Mouse (Mus musculus) heart, embryonic 12.5 days (tissue): ENCODE results near the gene Pecam1. TPM values are rescaled to one million over a fixed set of nuclear protein-coding genes. Genes with fewer than 3 reads are reported as not detected.
"Not testable (repeated sequence)": the region's sequence is repeated elsewhere in the genome, so short reads cannot be mapped to it uniquely, and the experiment has no call there.

Source experiments
- ATAC-seq: fragments of 200-750 bp; cut with Nextera tagmentation; 2 replicates; pipeline ENCODE4 v1.8.0; 2017; ENCODE audit warnings: moderate TSS enrichment, moderate library complexity; ENCODE audit not compliant: insufficient number of reproducible peaks, low FRiP score
- H3K27ac ChIP-seq: fragments of 300-500 bp; sonication (generic); 2 replicates; pipeline ENCODE4 v1.5.1; 2016; ENCODE audit warnings: mild to moderate bottlenecking, moderate library complexity; ENCODE audit not compliant: poor library complexity, severe bottlenecking
- H3K27me3 ChIP-seq: fragments of 300-500 bp; sonication (generic); replicated peaks from 2 replicates; pipeline ENCODE4 v1.6.1; 2016; ENCODE audit warnings: mild to moderate bottlenecking, moderate library complexity
- H3K36me3 ChIP-seq: fragments of 300-500 bp; sonication (generic); 2 replicates; pipeline ENCODE4 v1.6.1; 2016; ENCODE audit warnings: mild to moderate bottlenecking, moderate library complexity
- H3K4me1 ChIP-seq: fragments of 300-500 bp; sonication (generic); replicated peaks from 2 replicates; pipeline ENCODE4 v1.6.1; 2016; ENCODE audit warnings: mild to moderate bottlenecking
- H3K4me2 ChIP-seq: fragments of 300-500 bp; sonication (generic); 2 replicates; pipeline ENCODE4 v1.6.1; 2016; ENCODE audit warnings: mild to moderate bottlenecking, moderate library complexity
- H3K4me3 ChIP-seq: fragments of 300-500 bp; sonication (generic); 2 replicates; pipeline ENCODE4 v1.5.1; 2016; ENCODE audit warnings: mild to moderate bottlenecking
- H3K9ac ChIP-seq: fragments of 300-500 bp; sonication (generic); 2 replicates; pipeline ENCODE4 v1.6.1; 2016; ENCODE audit warnings: mild to moderate bottlenecking, moderate library complexity
- H3K9me3 ChIP-seq: fragments of 300-500 bp; sonication (generic); replicated peaks from 2 replicates; pipeline ENCODE4 v1.6.1; 2016; ENCODE audit warnings: mild to moderate bottlenecking, moderate library complexity
- whole genome bisulfite sequencing: fragments of 180-500 bp; shearing (Covaris S2); methylation state at CpG from one replicate; pipeline ENCODE4 v1.1.7; 2016; 5-methylcytosine and 5-hydroxymethylcytosine counted together
- polyA plus RNA-seq: library from polyadenylated mRNA; unstranded; fragments of >200 nt; fragmentation: Nextera tagmentation; extraction: Ambion mirVana; gene quantifications from 2 replicates; pipeline ENCODE4 v1.2.1, GENCODE M21; 2016

Gene Pecam1
- polyA plus RNA-seq, 1 experiment from 2014 or later = 67.9 TPM

GRCm38 (mm10) chr11:106648347-106648746 lies 102.1 kb downstream of the Pecam1 start:
- H3K36me3 ChIP-seq = no peaks in the 10 kb centered on the region
- H3K9ac ChIP-seq = no peak overlapping the region
- H3K27me3 ChIP-seq = no peaks in the 10 kb centered on the region
- H3K4me1 ChIP-seq = no peaks in the 10 kb centered on the region
- H3K4me2 ChIP-seq = no peak overlapping the region
- no peak overlapping the region for H3K4me3 ChIP-seq
- no peak overlapping the region for H3K27ac ChIP-seq
- no peaks in the 10 kb centered on the region; the same call in 1 of the 2 replicates for H3K9me3 ChIP-seq
- WGBS = 25% methylated on average over 13 of the region's 13 CpGs
- ATAC-seq = no peak

- ATAC-seq = no peak
- Histone ChIP-seq H3K4me3 (no peak overlapping the region), H3K4me2 (no peak overlapping the region), H3K9ac (no peak overlapping the region), H3K9me3 (no peaks in the 10 kb centered on the region), H3K27me3 (no peaks in the 10 kb centered on the region), H3K27ac (no peak overlapping the region), H3K4me1 (peaks cover 21% of the 10 kb centered on the region), H3K36me3 (no peaks in the 10 kb centered on the region)
- WGBS = 75% methylated on average over 8 of the region's 8 CpGs
These were observed 107.3 kb downstream of the Pecam1 start for GRCm38 (mm10) chr11:106642966-106643637.

- ATAC-seq = no peak
- Histone ChIP-seq H3K27me3 (no peaks in the 10 kb centered on the region), H3K4me2 (no peak overlapping the region), H3K27ac (0 out of 2 replicates have a peak overlapping the region, but pooled peaks have one; percentile 0), H3K9ac (no peak overlapping the region), H3K4me3 (no peak overlapping the region), H3K36me3 (no peaks in the 10 kb centered on the region), H3K4me1 (peaks cover 26% of the 10 kb centered on the region), H3K9me3 (no peaks in the 10 kb centered on the region)
- 56% methylated on average over 1 of the region's 1 CpGs for WGBS
These were observed 108.8 kb downstream of the Pecam1 start for GRCm38 (mm10) chr11:106641580-106641979.

- no peak overlapping the region for H3K4me3 ChIP-seq
- H3K36me3 ChIP-seq = no peaks in the 10 kb centered on the region
- H3K27ac ChIP-seq = peak overlapping the region; percentile 43; the same call in 1 of the 2 replicates
- H3K9ac ChIP-seq = peak overlapping the region; percentile 11; the same call in 1 of the 2 replicates
- peaks cover 26% of the 10 kb centered on the region for H3K4me1 ChIP-seq
- no peaks in the 10 kb centered on the region for H3K27me3 ChIP-seq
- H3K4me2 ChIP-seq = peak overlapping the region; percentile 19
- WGBS = 3% methylated on average over 8 of the region's 9 CpGs
- ATAC-seq = peak; percentile 42; the same call in 1 of the 2 replicates
- H3K9me3 ChIP-seq = no peaks in the 10 kb centered on the region
These were observed 110.4 kb downstream of the Pecam1 start for GRCm38 (mm10) chr11:106640059-106640458.

GRCm38 (mm10) chr11:106639356-106639692 lies 111.1 kb downstream of the Pecam1 start:
- no peaks in the 10 kb centered on the region for H3K27me3 ChIP-seq
- no peak overlapping the region for H3K4me3 ChIP-seq
- H3K27ac ChIP-seq = peak overlapping the region; percentile 43
- 11% methylated on average over 5 of the region's 5 CpGs for WGBS
- H3K9ac ChIP-seq = peak overlapping the region; percentile 11; the same call in 1 of the 2 replicates
- no peaks in the 10 kb centered on the region for H3K9me3 ChIP-seq
- H3K4me1 ChIP-seq = peaks cover 26% of the 10 kb centered on the region
- H3K36me3 ChIP-seq = no peaks in the 10 kb centered on the region
- peak overlapping the region; percentile 19; the same call in 1 of the 2 replicates for H3K4me2 ChIP-seq
- ATAC-seq = peak; percentile 37; the same call in 1 of the 2 replicates

- Histone ChIP-seq H3K4me3 (no peak overlapping the region), H3K36me3 (no peaks in the 10 kb centered on the region), H3K27me3 (no peaks in the 10 kb centered on the region), H3K9me3 (no peaks in the 10 kb centered on the region), H3K4me2 (no peak overlapping the region), H3K9ac (no peak overlapping the region), H3K4me1 (peaks cover 26% of the 10 kb centered on the region), H3K27ac (peak overlapping the region; percentile 43; the same call in 1 of the 2 replicates)
- ATAC-seq = no peak
- WGBS = 37% methylated on average over 9 of the region's 9 CpGs
These were observed 111.7 kb downstream of the Pecam1 start for GRCm38 (mm10) chr11:106638551-106639355.

- no peak overlapping the region for H3K4me2 ChIP-seq
- 31% methylated on average over 7 of the region's 7 CpGs for WGBS
- H3K9ac ChIP-seq = no peak overlapping the region
- H3K4me3 ChIP-seq = no peak overlapping the region
- ATAC-seq = no peak
- H3K36me3 ChIP-seq = no peaks in the 10 kb centered on the region
- no peaks in the 10 kb centered on the region for H3K27me3 ChIP-seq
- peaks cover 26% of the 10 kb centered on the region for H3K4me1 ChIP-seq
- no peak overlapping the region for H3K27ac ChIP-seq
- H3K9me3 ChIP-seq = peaks cover 4% of the 10 kb centered on the region
These were observed 112.7 kb downstream of the Pecam1 start for GRCm38 (mm10) chr11:106637754-106638153.

- Histone ChIP-seq H3K4me1 (peaks cover 26% of the 10 kb centered on the region), H3K4me2 (no peak overlapping the region), H3K9me3 (peaks cover 12% of the 10 kb centered on the region), H3K4me3 (no peak overlapping the region), H3K36me3 (no peaks in the 10 kb centered on the region), H3K27me3 (no peaks in the 10 kb centered on the region), H3K9ac (no peak overlapping the region), H3K27ac (no peak overlapping the region)
- 51% methylated on average over 2 of the region's 2 CpGs for WGBS
- ATAC-seq = no peak
These were observed 114.5 kb downstream of the Pecam1 start for GRCm38 (mm10) chr11:106635946-106636345.

- H3K9ac ChIP-seq, H3K27ac ChIP-seq, ATAC-seq, H3K36me3 ChIP-seq, H3K27me3 ChIP-seq, H3K4me3 ChIP-seq, H3K4me2 ChIP-seq: not testable (repeated sequence)
- WGBS = 88% methylated on average over 3 of the region's 3 CpGs
- Histone ChIP-seq H3K9me3 (peaks cover 12% of the 10 kb centered on the region), H3K4me1 (peaks cover 12% of the 10 kb centered on the region)
These were observed 116.3 kb downstream of the Pecam1 start for GRCm38 (mm10) chr11:106634175-106634574.

GRCm38 (mm10) chr11:106633456-106633855 lies 117.0 kb downstream of the Pecam1 start:
- 87% methylated on average over 2 of the region's 2 CpGs for WGBS

GRCm38 (mm10) chr11:106627692-106628091 lies 122.7 kb downstream of the Pecam1 start:
- Histone ChIP-seq H3K27me3 (no peaks in the 10 kb centered on the region), H3K9me3 (peaks cover 7% of the 10 kb centered on the region), H3K4me2 (no peak overlapping the region), H3K27ac (no peak overlapping the region), H3K4me1 (peaks cover 6% of the 10 kb centered on the region), H3K9ac (no peak overlapping the region), H3K4me3 (no peak overlapping the region), H3K36me3 (no peaks in the 10 kb centered on the region)
- ATAC-seq = 0 out of 2 replicates have a peak, but pooled peaks have one; percentile 39
- 21% methylated on average over 6 of the region's 6 CpGs for WGBS

More at GRCm38 (mm10) chr11:106633456-106633855, 117.0 kb downstream of the Pecam1 start:
- H3K9ac ChIP-seq = no peak overlapping the region
- H3K27ac ChIP-seq = no peak overlapping the region
- H3K27me3 ChIP-seq = no peaks in the 10 kb centered on the region
- no peak overlapping the region for H3K4me3 ChIP-seq
- H3K4me1 ChIP-seq = peaks cover 6% of the 10 kb centered on the region; the same call in 1 of the 2 replicates
- no peaks in the 10 kb centered on the region for H3K36me3 ChIP-seq
- no peak overlapping the region for H3K4me2 ChIP-seq
- ATAC-seq = no peak
- peaks cover 12% of the 10 kb centered on the region for H3K9me3 ChIP-seq
